Mouse (Mus musculus) heart, embryonic 16.5 days (tissue): ENCODE data around the gene Them4. TPM values are rescaled to one million over a fixed set of nuclear protein-coding genes. Genes with fewer than 3 reads are reported as not detected.
A peak's percentile ranks its signal among the peaks of the same experiment; 100 is the strongest.

ENCODE experiments used
- ATAC-seq: fragments of 200-750 bp; cut with Nextera tagmentation; replicated peaks from 2 replicates; pipeline ENCODE4 v1.8.0; 2017; ENCODE audit warnings: moderate number of reproducible peaks; ENCODE audit not compliant: insufficient read depth, low FRiP score; ENCODE audit errors: extremely low read depth
- H3K27ac ChIP-seq: fragments of 300-500 bp; sonication (generic); 2 replicates; pipeline ENCODE4 v1.5.1; 2014; ENCODE audit warnings: mild to moderate bottlenecking, low read length, control low read depth, moderate library complexity
- H3K27me3 ChIP-seq: fragments of 300-500 bp; sonication (generic); 2 replicates; pipeline ENCODE4 v1.6.1; 2014; ENCODE audit warnings: low read length, mixed read lengths; ENCODE audit not compliant: control insufficient read depth, insufficient read depth
- H3K36me3 ChIP-seq: fragments of 300-500 bp; sonication (generic); 2 replicates; pipeline ENCODE4 v1.6.1; 2014; ENCODE audit not compliant: control insufficient read depth, insufficient read depth
- H3K4me1 ChIP-seq: fragments of 300-500 bp; sonication (generic); 2 replicates; pipeline ENCODE4 v1.6.1; 2014; ENCODE audit warnings: low read length, mixed read lengths; ENCODE audit not compliant: control insufficient read depth, insufficient read depth
- H3K4me2 ChIP-seq: fragments of 300-500 bp; sonication (generic); 2 replicates; pipeline ENCODE4 v1.6.1; 2014; ENCODE audit warnings: low read depth, mild to moderate bottlenecking, control low read depth, low read length
- H3K4me3 ChIP-seq: fragments of 300-500 bp; sonication (generic); 2 replicates; pipeline ENCODE4 v1.5.1; 2014; ENCODE audit warnings: mild to moderate bottlenecking, control low read depth, low read length
- H3K9ac ChIP-seq: fragments of 300-500 bp; sonication (generic); 2 replicates; pipeline ENCODE4 v1.6.1; 2014; ENCODE audit warnings: low read length, control low read depth
- H3K9me3 ChIP-seq: fragments of 300-500 bp; sonication (generic); replicated peaks from 2 replicates; pipeline ENCODE4 v1.6.1; 2016; ENCODE audit warnings: low read length; ENCODE audit not compliant: control insufficient read depth
- WGBS: fragments of 180-500 bp; shearing (Covaris S2); extraction: QIAGEN DNeasy Blood & Tissue Kit; methylation state at CpG from one replicate; pipeline ENCODE4 v1.1.7; 2014; 5-methylcytosine and 5-hydroxymethylcytosine counted together
- polyA plus RNA-seq: library from polyadenylated mRNA; unstranded; fragments of >200 nt; fragmentation: Nextera tagmentation; extraction: Ambion mirVana; gene quantifications from 2 replicates; pipeline ENCODE4 v1.2.1, GENCODE M21; 2015

Gene Them4
- polyA plus RNA-seq, 1 experiment from 2014 or later = 12.4 TPM

GRCm38 (mm10) chr3:94372641-94373040 lies 62.8 kb downstream of the Them4 start, which contains the start of gene Rorc:
Gene Rorc, plus strand, starts transcription at chr3:94372794.
- WGBS = 10% methylated on average over 5 of the region's 5 CpGs
- H3K9ac ChIP-seq = peak within 1 kb of the TSS; percentile 70
- H3K4me2 ChIP-seq = peak within 1 kb of the TSS; percentile 64
- no peaks in the 10 kb centered on the region for H3K9me3 ChIP-seq
- 0 out of 2 replicates have a peak, but pooled peaks have one; percentile 25 for ATAC-seq
- peak within 1 kb of the TSS; percentile 44 for H3K27ac ChIP-seq
- H3K27me3 ChIP-seq = no peaks in the 10 kb centered on the region
- peaks cover 24% of the 10 kb centered on the region for H3K4me1 ChIP-seq
- no peaks in the 10 kb centered on the region for H3K36me3 ChIP-seq
- peak within 1 kb of the TSS; percentile 52 for H3K4me3 ChIP-seq

DNA sequence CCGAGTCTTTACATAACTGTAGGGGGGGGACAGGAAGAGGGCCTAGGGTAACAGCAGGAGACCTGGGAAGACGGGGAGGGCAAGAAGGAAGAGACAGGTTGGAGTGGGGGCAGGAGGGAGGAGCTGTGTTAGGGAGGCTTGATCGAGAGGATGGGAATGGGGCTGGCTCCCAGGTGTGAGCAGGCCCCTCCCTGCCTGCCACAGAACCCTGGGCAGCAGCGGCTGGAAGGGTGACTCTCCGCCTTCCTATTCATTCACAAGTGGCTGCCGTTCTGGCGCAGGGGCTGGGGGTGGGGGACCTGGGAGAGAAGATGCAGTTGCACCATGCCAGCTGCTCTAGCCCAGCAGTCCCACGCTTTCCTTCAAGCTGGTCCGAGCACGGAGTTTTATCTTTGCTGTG lies 63.2 kb downstream of the Them4 start:
- Histone ChIP-seq H3K36me3 (no peaks in the 10 kb centered on the region), H3K4me1 (peaks cover 24% of the 10 kb centered on the region), H3K9me3 (no peaks in the 10 kb centered on the region), H3K27me3 (no peaks in the 10 kb centered on the region), H3K4me3 (peak overlapping the region; percentile 52), H3K27ac (peak overlapping the region; percentile 44; the same call in 1 of the 2 replicates), H3K9ac (peak overlapping the region; percentile 70), H3K4me2 (peak overlapping the region; percentile 64)
- ATAC-seq = peak; percentile 19
- 2% methylated on average over 10 of the region's 10 CpGs for WGBS

DNA sequence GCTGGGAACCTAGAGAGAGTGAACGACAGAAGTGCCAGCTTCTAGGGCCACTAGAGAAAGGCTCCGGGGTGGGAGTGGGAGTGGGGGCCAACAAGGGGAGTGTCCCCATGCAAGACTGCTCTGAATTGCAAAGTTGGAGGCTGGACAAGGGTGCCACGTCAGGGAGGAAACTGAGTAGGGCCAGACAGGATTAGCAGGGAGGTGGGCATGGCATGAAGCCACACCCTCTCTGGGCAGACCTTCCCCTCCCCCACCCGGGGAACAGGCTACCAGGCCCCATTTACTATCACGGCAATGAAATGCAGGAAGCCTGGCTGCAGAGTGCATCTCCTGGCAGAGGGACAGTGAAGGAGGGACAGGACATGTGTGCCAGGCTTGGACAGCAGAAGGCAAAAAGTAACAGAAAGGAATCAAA lies 63.7 kb downstream of the Them4 start:
- Histone ChIP-seq H3K36me3 (no peaks in the 10 kb centered on the region), H3K4me2 (peak overlapping the region; percentile 64), H3K27ac (no peak overlapping the region), H3K27me3 (no peaks in the 10 kb centered on the region), H3K9ac (peak overlapping the region; percentile 70), H3K4me1 (peaks cover 24% of the 10 kb centered on the region), H3K4me3 (peak overlapping the region; percentile 52), H3K9me3 (no peaks in the 10 kb centered on the region)
- 2% methylated on average over 5 of the region's 5 CpGs for WGBS
- ATAC-seq = peak; percentile 7; the same call in 1 of the 2 replicates

GRCm38 (mm10) chr3:94374636-94375035 lies 64.7 kb downstream of the Them4 start:
- no peaks in the 10 kb centered on the region for H3K9me3 ChIP-seq
- H3K9ac ChIP-seq = no peak overlapping the region
- no peak for ATAC-seq
- H3K4me3 ChIP-seq = no peak overlapping the region
- H3K27ac ChIP-seq = no peak overlapping the region
- no peaks in the 10 kb centered on the region for H3K27me3 ChIP-seq
- no peak overlapping the region for H3K4me2 ChIP-seq
- peaks cover 23% of the 10 kb centered on the region for H3K4me1 ChIP-seq
- no peaks in the 10 kb centered on the region for H3K36me3 ChIP-seq

DNA sequence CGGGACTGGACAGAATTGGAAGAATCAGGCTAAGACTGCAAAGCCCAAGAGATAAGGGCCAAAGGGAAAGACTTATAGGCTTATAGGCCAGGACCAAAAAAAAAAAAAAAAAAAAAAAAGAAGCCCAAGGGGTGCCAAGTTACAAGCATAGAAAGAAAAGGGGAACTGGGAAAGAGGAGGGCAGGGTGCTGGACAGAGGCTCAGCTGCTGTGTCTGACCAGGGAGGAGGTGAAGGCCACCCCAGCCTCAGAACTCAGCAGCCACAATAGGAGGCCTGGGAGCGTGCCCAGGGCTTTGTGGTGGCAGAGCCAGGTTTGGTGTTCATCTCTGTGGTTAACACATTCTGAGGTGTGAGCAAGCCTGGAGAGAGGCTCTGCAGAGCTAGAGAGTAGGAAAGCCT lies 65.3 kb downstream of the Them4 start:
- Histone ChIP-seq H3K27ac (no peak overlapping the region), H3K9me3 (no peaks in the 10 kb centered on the region), H3K9ac (no peak overlapping the region), H3K4me3 (no peak overlapping the region; the same call in 1 of the 2 replicates), H3K27me3 (no peaks in the 10 kb centered on the region), H3K4me2 (no peak overlapping the region; the same call in 1 of the 2 replicates), H3K36me3 (no peaks in the 10 kb centered on the region), H3K4me1 (peaks cover 22% of the 10 kb centered on the region)
- ATAC-seq = no peak
- 64% methylated on average over 2 of the region's 2 CpGs for WGBS

DNA sequence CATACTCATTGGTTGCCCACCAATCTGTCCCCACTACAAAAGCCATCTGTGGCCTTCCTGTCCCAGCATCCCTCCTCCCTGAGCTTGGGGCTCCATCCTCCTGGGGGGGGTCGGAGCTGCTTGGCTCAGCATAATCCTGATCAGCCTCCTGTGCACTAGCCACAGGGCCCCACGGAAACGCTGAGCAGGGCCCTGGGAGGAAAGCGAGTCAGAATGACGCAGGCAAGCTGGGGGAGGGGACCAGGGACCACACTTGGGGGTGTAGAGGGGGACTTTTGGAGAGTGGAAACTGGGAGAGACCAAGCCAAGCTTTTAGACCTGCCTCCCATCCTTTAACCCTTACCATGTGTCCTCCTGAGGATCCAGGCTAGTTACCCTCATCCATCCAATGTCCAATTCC lies 66.0 kb downstream of the Them4 start:
- H3K27me3 ChIP-seq = no peaks in the 10 kb centered on the region
- H3K27ac ChIP-seq = no peak overlapping the region
- H3K4me2 ChIP-seq = no peak overlapping the region; the same call in 1 of the 2 replicates
- H3K4me1 ChIP-seq = peaks cover 22% of the 10 kb centered on the region
- WGBS = 60% methylated on average over 5 of the region's 5 CpGs
- no peak overlapping the region for H3K9ac ChIP-seq
- H3K9me3 ChIP-seq = no peaks in the 10 kb centered on the region
- no peak for ATAC-seq
- H3K4me3 ChIP-seq = no peak overlapping the region; the same call in 1 of the 2 replicates
- H3K36me3 ChIP-seq = no peaks in the 10 kb centered on the region

- Histone ChIP-seq H3K9ac (no peak overlapping the region), H3K4me2 (no peak overlapping the region), H3K4me1 (peaks cover 12% of the 10 kb centered on the region), H3K27ac (no peak overlapping the region), H3K36me3 (no peaks in the 10 kb centered on the region), H3K27me3 (no peaks in the 10 kb centered on the region), H3K4me3 (no peak overlapping the region; the same call in 1 of the 2 replicates), H3K9me3 (no peaks in the 10 kb centered on the region)
- ATAC-seq = peak; percentile 34
- 12% methylated on average over 13 of the region's 13 CpGs for WGBS
Measured at GRCm38 (mm10) chr3:94377028-94377923, 67.4 kb downstream of the Them4 start.

GRCm38 (mm10) chr3:94379831-94380510 lies 70.1 kb downstream of the Them4 start:
- WGBS = 19% methylated on average over 9 of the region's 9 CpGs
- H3K4me3 ChIP-seq = no peak overlapping the region
- H3K27ac ChIP-seq = no peak overlapping the region
- no peak for ATAC-seq
- no peaks in the 10 kb centered on the region for H3K36me3 ChIP-seq
- H3K9ac ChIP-seq = no peak overlapping the region
- no peak overlapping the region for H3K4me2 ChIP-seq
- H3K27me3 ChIP-seq = no peaks in the 10 kb centered on the region
- H3K9me3 ChIP-seq = no peaks in the 10 kb centered on the region
- H3K4me1 ChIP-seq = no peaks in the 10 kb centered on the region
